Mouse (Mus musculus): ENCODE measurements around the gene Ucp1. TPM values are rescaled to one million over a fixed set of nuclear protein-coding genes. Genes with fewer than 3 reads are reported as not detected.
"Not testable (repeated sequence)": the region's sequence is repeated elsewhere in the genome, so short reads cannot be mapped to it uniquely, and the experiment has no call there.

Gene Ucp1
- polyA plus RNA-seq, 1 experiment from 2014 or later = not detected

GRCm38 (mm10) chr8:83297375-83297774, 7.2 kb downstream of the Ucp1 start:
- Histone ChIP-seq H3K27ac (no peak overlapping the region), H3K36me3 (no peaks in the 10 kb centered on the region), H3K27me3 (replicated peaks) (no peaks in the 10 kb centered on the region), H3K4me2 (replicated peaks) (no peak overlapping the region), H3K9ac (no peak overlapping the region), H3K4me3 (replicated peaks) (no peak overlapping the region), H3K4me1 (replicated peaks) (no peaks in the 10 kb centered on the region), H3K9me3 (no peaks in the 10 kb centered on the region)
- 52% methylated on average over 4 of the region's 4 CpGs for WGBS
- no peak for ATAC-seq

- Histone ChIP-seq H3K27ac (no peak overlapping the region), H3K9me3 (no peaks in the 10 kb centered on the region), H3K4me2 (replicated peaks) (no peak overlapping the region), H3K4me1 (replicated peaks) (no peaks in the 10 kb centered on the region), H3K36me3 (no peaks in the 10 kb centered on the region), H3K4me3 (replicated peaks) (no peak overlapping the region), H3K9ac (no peak overlapping the region), H3K27me3 (replicated peaks) (no peaks in the 10 kb centered on the region)
- no peak for ATAC-seq
- 55% methylated on average over 1 of the region's 1 CpGs for WGBS
Observed at GRCm38 (mm10) chr8:83300135-83300534, 10.0 kb downstream of the Ucp1 start.

GRCm38 (mm10) chr8:83304946-83305345, 14.8 kb downstream of the Ucp1 start:
- no peaks in the 10 kb centered on the region for H3K27me3 ChIP-seq (replicated peaks)
- no peak overlapping the region for H3K4me2 ChIP-seq (replicated peaks)
- no peaks in the 10 kb centered on the region for H3K4me1 ChIP-seq (replicated peaks)
- no peak overlapping the region for H3K4me3 ChIP-seq (replicated peaks)
- no peak for ATAC-seq
- no peak overlapping the region for H3K9ac ChIP-seq
- 88% methylated on average over 1 of the region's 1 CpGs for WGBS
- H3K27ac ChIP-seq = no peak overlapping the region
- H3K36me3 ChIP-seq = no peaks in the 10 kb centered on the region
- H3K9me3 ChIP-seq = no peaks in the 10 kb centered on the region

DNA sequence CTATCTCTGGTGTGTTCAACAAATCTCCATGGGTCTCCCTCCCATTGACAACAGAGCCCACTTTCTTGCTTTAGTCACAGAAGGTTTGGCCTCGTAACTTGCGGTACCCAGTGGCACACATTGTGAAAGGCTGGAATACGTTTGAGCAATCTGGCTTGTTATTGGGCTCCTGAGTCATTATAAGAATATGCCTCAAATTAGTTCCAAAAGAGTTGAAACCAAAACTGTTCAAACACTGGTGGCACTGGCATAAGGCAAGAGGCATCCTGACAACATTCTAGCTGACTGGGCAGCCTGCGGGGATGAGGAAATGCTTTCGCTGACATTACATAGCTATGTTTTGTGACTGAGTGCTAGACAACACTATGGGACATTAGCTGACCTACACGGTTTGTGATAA, 19.7 kb downstream of the Ucp1 start:
- Histone ChIP-seq H3K36me3 (no peaks in the 10 kb centered on the region), H3K9ac (no peak overlapping the region), H3K4me3 (replicated peaks) (no peak overlapping the region), H3K4me1 (replicated peaks) (no peaks in the 10 kb centered on the region), H3K9me3 (no peaks in the 10 kb centered on the region), H3K27me3 (replicated peaks) (no peaks in the 10 kb centered on the region), H3K27ac (no peak overlapping the region), H3K4me2 (replicated peaks) (no peak overlapping the region)
- WGBS = 92% methylated on average over 6 of the region's 6 CpGs
- no peak for ATAC-seq

GRCm38 (mm10) chr8:83315084-83315483, 24.9 kb downstream of the Ucp1 start:
- not testable (repeated sequence) for H3K27ac ChIP-seq; H3K4me3 ChIP-seq (replicated peaks); H3K27me3 ChIP-seq (replicated peaks); ATAC-seq; H3K9me3 ChIP-seq; H3K9ac ChIP-seq; H3K36me3 ChIP-seq; H3K4me2 ChIP-seq (replicated peaks); H3K4me1 ChIP-seq (replicated peaks)
- WGBS = 88% methylated on average over 4 of the region's 4 CpGs

GRCm38 (mm10) chr8:83315691-83316090, 25.5 kb downstream of the Ucp1 start:
- Histone ChIP-seq H3K9ac (no peak overlapping the region), H3K4me1 (replicated peaks) (no peaks in the 10 kb centered on the region), H3K36me3 (no peaks in the 10 kb centered on the region), H3K4me3 (replicated peaks) (no peak overlapping the region), H3K9me3 (no peaks in the 10 kb centered on the region), H3K27me3 (replicated peaks) (no peaks in the 10 kb centered on the region), H3K27ac (no peak overlapping the region), H3K4me2 (replicated peaks) (no peak overlapping the region)
- no peak for ATAC-seq
- 91% methylated on average over 2 of the region's 2 CpGs for WGBS

- no peak for ATAC-seq
- Histone ChIP-seq H3K9me3 (no peaks in the 10 kb centered on the region), H3K9ac (no peak overlapping the region), H3K4me3 (replicated peaks) (no peak overlapping the region), H3K4me1 (replicated peaks) (no peaks in the 10 kb centered on the region), H3K27ac (no peak overlapping the region), H3K36me3 (no peaks in the 10 kb centered on the region), H3K27me3 (replicated peaks) (no peaks in the 10 kb centered on the region), H3K4me2 (replicated peaks) (no peak overlapping the region)
- WGBS = 96% methylated on average over 3 of the region's 3 CpGs
Observed at GRCm38 (mm10) chr8:83320543-83320942, 30.4 kb downstream of the Ucp1 start.

DNA sequence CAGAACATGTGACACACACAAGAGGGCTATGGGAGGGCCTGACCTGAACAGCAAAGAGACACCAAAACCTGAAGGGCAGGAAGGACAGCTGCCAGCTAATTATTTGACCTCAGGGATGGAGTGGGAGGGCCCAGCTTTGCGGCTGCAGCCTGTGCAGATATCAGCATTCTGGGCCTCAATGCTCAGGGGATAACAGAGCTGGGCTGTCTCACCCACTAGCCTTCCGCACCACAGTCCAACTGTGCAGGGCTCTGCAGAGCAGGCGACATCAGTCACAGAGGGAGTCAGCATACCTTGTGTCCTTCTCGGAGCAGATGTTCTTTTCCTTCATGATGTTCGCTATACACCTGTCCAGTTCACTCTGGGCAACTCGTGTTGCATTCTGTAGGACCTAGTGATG, 32.2 kb downstream of the Ucp1 start:
- no peak overlapping the region for H3K9ac ChIP-seq
- ATAC-seq = no peak
- no peaks in the 10 kb centered on the region for H3K9me3 ChIP-seq
- no peak overlapping the region for H3K4me3 ChIP-seq (replicated peaks)
- no peaks in the 10 kb centered on the region for H3K27me3 ChIP-seq (replicated peaks)
- no peaks in the 10 kb centered on the region for H3K36me3 ChIP-seq
- H3K4me2 ChIP-seq (replicated peaks) = no peak overlapping the region
- H3K4me1 ChIP-seq (replicated peaks) = no peaks in the 10 kb centered on the region
- WGBS = 93% methylated on average over 6 of the region's 6 CpGs
- H3K27ac ChIP-seq = no peak overlapping the region

DNA sequence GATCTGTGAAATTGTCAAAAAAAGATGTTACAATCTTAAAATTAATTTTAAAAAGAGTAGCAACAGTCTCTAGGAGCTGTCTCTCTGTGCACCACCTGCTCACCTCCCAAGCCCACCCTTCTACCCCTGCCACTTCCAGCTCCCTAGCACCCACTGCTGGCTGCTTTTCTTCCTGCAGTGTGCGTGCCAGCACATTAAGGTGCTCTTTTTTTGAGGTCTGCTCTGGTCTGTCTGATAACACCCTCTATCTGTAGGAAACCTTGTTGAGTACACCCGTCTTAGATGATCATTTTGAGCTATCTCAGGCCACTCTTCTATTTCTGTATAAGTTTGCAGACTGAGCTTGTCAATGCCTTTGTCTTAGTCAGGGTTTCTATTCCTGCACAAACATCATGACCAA, 32.9 kb downstream of the Ucp1 start:
- Histone ChIP-seq H3K27me3 (replicated peaks) (no peaks in the 10 kb centered on the region), H3K4me1 (replicated peaks) (no peaks in the 10 kb centered on the region), H3K9ac (no peak overlapping the region), H3K36me3 (no peaks in the 10 kb centered on the region), H3K4me2 (replicated peaks) (no peak overlapping the region), H3K9me3 (no peaks in the 10 kb centered on the region), H3K4me3 (replicated peaks) (no peak overlapping the region), H3K27ac (no peak overlapping the region)
- no peak for ATAC-seq
- 91% methylated on average over 2 of the region's 2 CpGs for WGBS

GRCm38 (mm10) chr8:83327889-83328288, 37.7 kb downstream of the Ucp1 start:
- no peaks in the 10 kb centered on the region for H3K4me1 ChIP-seq (replicated peaks)
- no peak overlapping the region for H3K4me2 ChIP-seq (replicated peaks)
- ATAC-seq = no peak
- no peaks in the 10 kb centered on the region for H3K9me3 ChIP-seq
- no peaks in the 10 kb centered on the region for H3K36me3 ChIP-seq
- no peak overlapping the region for H3K4me3 ChIP-seq (replicated peaks)
- WGBS = 94% methylated on average over 5 of the region's 5 CpGs
- no peaks in the 10 kb centered on the region for H3K27me3 ChIP-seq (replicated peaks)
- H3K9ac ChIP-seq = no peak overlapping the region
- H3K27ac ChIP-seq = no peak overlapping the region

GRCm38 (mm10) chr8:83331567-83331898, 41.4 kb downstream of the Ucp1 start:
- H3K27ac ChIP-seq = no peak overlapping the region
- H3K9me3 ChIP-seq = no peaks in the 10 kb centered on the region
- H3K9ac ChIP-seq = peak overlapping the region; percentile 74; the same call in 1 of the 2 replicates
- peak overlapping the region; percentile 86 for H3K4me2 ChIP-seq (replicated peaks)
- no peak for ATAC-seq
- peak overlapping the region; percentile 87 for H3K4me3 ChIP-seq (replicated peaks)
- no peaks in the 10 kb centered on the region for H3K27me3 ChIP-seq (replicated peaks)
- no peaks in the 10 kb centered on the region for H3K36me3 ChIP-seq
- WGBS = 12% methylated on average over 7 of the region's 7 CpGs
- no peaks in the 10 kb centered on the region for H3K4me1 ChIP-seq (replicated peaks)

DNA sequence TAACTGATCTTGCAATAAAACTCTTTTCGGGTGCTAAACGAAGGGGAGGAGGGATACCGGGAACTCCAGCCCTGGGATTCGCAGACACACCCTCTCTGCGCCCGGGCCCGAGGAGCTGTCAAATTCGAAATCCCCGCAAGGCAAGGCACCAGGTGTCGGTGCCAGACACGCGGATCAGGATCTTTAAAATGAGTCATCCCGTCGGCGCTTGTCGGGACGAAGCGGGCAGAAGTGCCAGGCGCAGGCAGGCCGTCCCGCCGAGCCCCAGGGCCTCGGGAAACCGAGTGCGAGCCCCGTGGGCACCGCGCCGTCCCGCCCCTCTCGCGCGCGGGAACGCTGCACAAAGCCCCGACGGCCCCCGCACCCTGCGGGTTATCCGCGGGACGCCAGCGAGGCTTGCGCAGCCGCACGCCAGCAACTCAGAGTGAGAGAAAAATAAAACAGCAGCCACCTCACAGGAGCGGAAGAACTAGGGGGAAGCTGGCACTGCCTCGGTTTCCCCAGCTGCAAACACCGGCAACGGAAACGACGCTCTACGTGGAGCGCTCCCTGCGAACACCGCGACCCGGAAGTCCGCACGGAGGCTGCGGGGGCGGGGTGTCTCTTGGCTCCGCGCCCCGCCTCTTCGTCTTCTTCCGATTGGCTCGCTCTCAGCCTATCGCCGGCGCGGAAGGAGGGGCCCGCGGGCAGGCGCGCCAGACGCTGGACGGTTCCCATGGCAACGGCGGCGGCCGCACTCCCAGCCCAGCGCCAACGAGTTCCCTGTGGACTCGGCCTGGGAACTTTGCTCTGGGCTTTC, 41.9 kb downstream of the Ucp1 start, which contains the start of gene Elmod2:
Gene Elmod2 (minus strand): TSS at position 588 of the 799 bp plus-strand sequence.
- WGBS = under 1% methylated on average over 84 of the region's 85 CpGs
- peak within 1 kb of the TSS; percentile 74 for H3K9ac ChIP-seq
- no peaks in the 10 kb centered on the region for H3K9me3 ChIP-seq
- peak within 1 kb of the TSS; percentile 87 for H3K4me3 ChIP-seq (replicated peaks)
- H3K4me2 ChIP-seq (replicated peaks) = peak within 1 kb of the TSS; percentile 86
- H3K36me3 ChIP-seq = no peaks in the 10 kb centered on the region
- H3K27me3 ChIP-seq (replicated peaks) = no peaks in the 10 kb centered on the region
- no peaks in the 10 kb centered on the region for H3K4me1 ChIP-seq (replicated peaks)
- ATAC-seq = peak; percentile 100
- H3K27ac ChIP-seq = peak within 1 kb of the TSS; percentile 51; the same call in 1 of the 2 replicates

DNA sequence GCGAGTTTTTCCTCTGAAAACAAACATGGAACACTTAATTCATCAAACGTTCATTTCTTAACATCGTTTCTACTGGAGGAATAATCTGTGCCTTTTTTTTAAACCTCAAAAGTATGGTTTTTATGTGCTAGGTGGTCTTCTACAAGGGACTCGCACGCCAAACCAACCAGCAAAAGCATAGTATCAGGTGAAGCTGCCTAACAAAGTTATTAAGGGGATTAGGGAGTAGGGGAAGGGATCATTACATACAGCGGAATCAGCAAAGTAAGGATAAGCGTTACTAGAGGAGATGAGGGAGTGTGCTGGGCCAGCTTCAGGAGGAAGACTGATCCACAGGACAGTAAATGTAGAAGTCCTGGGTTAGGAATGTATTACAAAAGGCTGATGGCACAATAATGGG, 42.7 kb downstream of the Ucp1 start:
- no peaks in the 10 kb centered on the region for H3K4me1 ChIP-seq (replicated peaks)
- no peaks in the 10 kb centered on the region for H3K27me3 ChIP-seq (replicated peaks)
- peak overlapping the region; percentile 87 for H3K4me3 ChIP-seq (replicated peaks)
- no peak overlapping the region for H3K27ac ChIP-seq
- H3K9ac ChIP-seq = peak overlapping the region; percentile 37; the same call in 1 of the 2 replicates
- H3K36me3 ChIP-seq = no peaks in the 10 kb centered on the region
- WGBS = 11% methylated on average over 7 of the region's 7 CpGs
- peak; percentile 16; the same call in 1 of the 2 replicates for ATAC-seq
- H3K4me2 ChIP-seq (replicated peaks) = peak overlapping the region; percentile 86
- no peaks in the 10 kb centered on the region for H3K9me3 ChIP-seq
